Mouse (Mus musculus): ENCODE measurements around the gene Tpp1.

GRCm38 (mm10) chr7:105736264-105736901 is 15.7 kb downstream of the Tpp1 start, which contains the start of gene Ilk:
- no peak for TF ChIP-seq CTCF (conservative IDR thresholded peaks at IDR 0.05 in 1 of 2, IDR thresholded peaks at IDR 0.05 in 1 of 2; ENCODE audit: low read depth in 2 of 2, low read length in 2 of 2)
- TF ChIP-seq POLR2A (IDR thresholded peaks at IDR 0.05; ENCODE audit: low read depth, low read length), result peak; percentile 92
- no peak for TF ChIP-seq ZKSCAN1 (IDR thresholded peaks at IDR 0.05; ENCODE audit: borderline replicate concordance, low read depth, low read length)
- no peak for TF ChIP-seq JUND (conservative IDR thresholded peaks at IDR 0.05; ENCODE audit: low read depth, low read length)
- TF ChIP-seq ZMIZ1 (IDR thresholded peaks at IDR 0.05; ENCODE audit: low read depth, low read length), result peak; percentile 80; the same call in 1 of the 2 replicates
- TF ChIP-seq KAT2A (IDR thresholded peaks at IDR 0.05; ENCODE audit: insufficient replicate concordance, low read length), result peak; percentile 77; the same call in 1 of the 2 replicates

Data from CH12.LX (cell line).